Mouse (Mus musculus) intestine, embryonic 14.5 days (tissue): ENCODE data around the gene Prm3. TPM values are rescaled to one million over a fixed set of nuclear protein-coding genes. Genes with fewer than 3 reads are reported as not detected.
A peak's percentile ranks its signal among the peaks of the same experiment; 100 is the strongest.

Source experiments
- ATAC-seq: fragments of 200-750 bp; cut with Nextera tagmentation; replicated peaks from 2 replicates; pipeline ENCODE4 v1.8.0; 2017; ENCODE audit warnings: low read depth, moderate number of reproducible peaks, moderate TSS enrichment, moderate library complexity; ENCODE audit not compliant: low FRiP score, low TSS enrichment
- DNase-seq: peaks from one replicate; pipeline ENCODE4 v3.0.0-alpha.2; 2018; ENCODE audit warnings: low spot score
- H3K27ac ChIP-seq: fragments of 300-500 bp; sonication (generic); 2 replicates; pipeline ENCODE4 v1.5.1; 2014; ENCODE audit warnings: low read depth, mild to moderate bottlenecking, control low read depth
- H3K27me3 ChIP-seq: fragments of 300-500 bp; sonication (generic); replicated peaks from 2 replicates; pipeline ENCODE4 v1.6.1; 2014; ENCODE audit warnings: low read length, control low read depth; ENCODE audit not compliant: control insufficient read depth, insufficient read depth
- H3K36me3 ChIP-seq: fragments of 300-500 bp; sonication (generic); 2 replicates; pipeline ENCODE4 v1.6.1; 2014; ENCODE audit warnings: low read length, control low read depth; ENCODE audit not compliant: control insufficient read depth, insufficient read depth
- H3K4me1 ChIP-seq: fragments of 300-500 bp; sonication (generic); replicated peaks from 2 replicates; pipeline ENCODE4 v1.6.1; 2014; ENCODE audit warnings: low read length, control low read depth, mixed read lengths; ENCODE audit not compliant: control insufficient read depth, insufficient read depth
- H3K4me2 ChIP-seq: fragments of 300-500 bp; sonication (generic); 2 replicates; pipeline ENCODE4 v1.6.1; 2014; ENCODE audit warnings: low read length
- H3K4me3 ChIP-seq: fragments of 300-500 bp; sonication (generic); 2 replicates; pipeline ENCODE4 v1.5.1; 2014; ENCODE audit warnings: low read depth, low read length, control low read depth, mixed read lengths
- H3K9ac ChIP-seq: fragments of 300-500 bp; sonication (generic); 2 replicates; pipeline ENCODE4 v1.6.1; 2014; ENCODE audit warnings: mild to moderate bottlenecking, low read length
- H3K9me3 ChIP-seq: fragments of 300-500 bp; sonication (generic); 2 replicates; pipeline ENCODE4 v1.6.1; 2016; ENCODE audit warnings: low read length, control low read depth; ENCODE audit not compliant: control insufficient read depth
- WGBS: fragments of 180-500 bp; shearing (Covaris S2); extraction: QIAGEN DNeasy Blood & Tissue Kit; methylation state at CpG from one replicate; pipeline ENCODE4 v1.1.7; 2014; 5-methylcytosine and 5-hydroxymethylcytosine counted together
- polyA plus RNA-seq: library from polyadenylated mRNA; unstranded; fragments of >200 nt; fragmentation: Nextera tagmentation; extraction: Ambion mirVana; gene quantifications from 2 replicates; pipeline ENCODE4 v1.2.1, GENCODE M21; 2014

The Prm3 gene
- polyA plus RNA-seq: not detected in 2 replicates

- 77% methylated on average over 9 of the region's 9 CpGs for WGBS
These were observed at the start of gene Prm3 for GRCm38 (mm10) chr16:10790702-10791101. Prm3 (minus strand) TSS chr16:10790914.

GRCm38 (mm10) chr16:10840018-10840417 lies 49.3 kb upstream of the Prm3 start:
- Histone ChIP-seq H3K4me1 (peaks cover 27% of the 10 kb centered on the region), H3K9ac (no peak overlapping the region), H3K4me2 (no peak overlapping the region), H3K9me3 (no peaks in the 10 kb centered on the region), H3K36me3 (no peaks in the 10 kb centered on the region), H3K27me3 (no peaks in the 10 kb centered on the region), H3K27ac (no peak overlapping the region), H3K4me3 (no peak overlapping the region)
- ATAC-seq (no peak), DNase-seq (no peak)
- WGBS: 88% methylated on average over 12 of the region's 14 CpGs

More at GRCm38 (mm10) chr16:10790702-10791101, at the start of gene Prm3:
- Histone ChIP-seq H3K27ac (no peak within 1 kb of the TSS), H3K4me3 (no peak within 1 kb of the TSS), H3K9me3 (no peaks in the 10 kb centered on the region), H3K9ac (no peak within 1 kb of the TSS), H3K4me2 (no peak within 1 kb of the TSS), H3K36me3 (no peaks in the 10 kb centered on the region), H3K4me1 (peaks cover 4% of the 10 kb centered on the region; the same call in 1 of the 2 replicates), H3K27me3 (peaks cover 7% of the 10 kb centered on the region)
- ATAC-seq (no peak), DNase-seq (no peak)

GRCm38 (mm10) chr16:10838487-10839245 lies 48.0 kb upstream of the Prm3 start:
- Histone ChIP-seq H3K36me3 (no peaks in the 10 kb centered on the region), H3K27ac (peak overlapping the region; percentile 51), H3K9me3 (no peaks in the 10 kb centered on the region), H3K4me1 (peaks cover 22% of the 10 kb centered on the region), H3K9ac (no peak overlapping the region), H3K4me2 (no peak overlapping the region; the same call in 1 of the 2 replicates), H3K27me3 (no peaks in the 10 kb centered on the region), H3K4me3 (no peak overlapping the region)
- ATAC-seq (0 out of 2 replicates have a peak, but pooled peaks have one; percentile 13), DNase-seq (no peak)
- WGBS: 52% methylated on average over 10 of the region's 10 CpGs

- H3K4me2 ChIP-seq: no peak overlapping the region
- no peaks in the 10 kb centered on the region for H3K36me3 ChIP-seq
These were observed 47.2 kb upstream of the Prm3 start for GRCm38 (mm10) chr16:10837903-10838302.

GRCm38 (mm10) chr16:10837250-10837649 lies 46.5 kb upstream of the Prm3 start:
- no peak overlapping the region for H3K4me3 ChIP-seq
- H3K36me3 ChIP-seq: no peaks in the 10 kb centered on the region
- H3K4me2 ChIP-seq: no peak overlapping the region
- peaks cover 18% of the 10 kb centered on the region for H3K4me1 ChIP-seq
- H3K9ac ChIP-seq: no peak overlapping the region
- no peak overlapping the region for H3K27ac ChIP-seq
- no peak for DNase-seq
- ATAC-seq: no peak
- H3K27me3 ChIP-seq: no peaks in the 10 kb centered on the region
- no peaks in the 10 kb centered on the region for H3K9me3 ChIP-seq
- WGBS: 80% methylated on average over 3 of the region's 3 CpGs

More at GRCm38 (mm10) chr16:10837903-10838302, 47.2 kb upstream of the Prm3 start:
- Histone ChIP-seq H3K4me1 (peaks cover 18% of the 10 kb centered on the region), H3K4me3 (no peak overlapping the region), H3K27me3 (no peaks in the 10 kb centered on the region), H3K9ac (no peak overlapping the region), H3K27ac (peak overlapping the region; percentile 51; the same call in 1 of the 2 replicates), H3K9me3 (no peaks in the 10 kb centered on the region)
- no peak for ATAC-seq
- DNase-seq: no peak
- WGBS: 69% methylated on average over 1 of the region's 1 CpGs

- no peak for DNase-seq
- no peak overlapping the region for H3K9ac ChIP-seq
- H3K4me3 ChIP-seq: no peak overlapping the region
- no peaks in the 10 kb centered on the region for H3K9me3 ChIP-seq
- ATAC-seq: no peak
- H3K4me2 ChIP-seq: no peak overlapping the region
- no peaks in the 10 kb centered on the region for H3K27me3 ChIP-seq
- peaks cover 18% of the 10 kb centered on the region for H3K4me1 ChIP-seq
- H3K27ac ChIP-seq: no peak overlapping the region
- WGBS: 91% methylated on average over 3 of the region's 3 CpGs
- H3K36me3 ChIP-seq: no peaks in the 10 kb centered on the region
These were observed 45.7 kb upstream of the Prm3 start for GRCm38 (mm10) chr16:10836388-10836787.

DNA sequence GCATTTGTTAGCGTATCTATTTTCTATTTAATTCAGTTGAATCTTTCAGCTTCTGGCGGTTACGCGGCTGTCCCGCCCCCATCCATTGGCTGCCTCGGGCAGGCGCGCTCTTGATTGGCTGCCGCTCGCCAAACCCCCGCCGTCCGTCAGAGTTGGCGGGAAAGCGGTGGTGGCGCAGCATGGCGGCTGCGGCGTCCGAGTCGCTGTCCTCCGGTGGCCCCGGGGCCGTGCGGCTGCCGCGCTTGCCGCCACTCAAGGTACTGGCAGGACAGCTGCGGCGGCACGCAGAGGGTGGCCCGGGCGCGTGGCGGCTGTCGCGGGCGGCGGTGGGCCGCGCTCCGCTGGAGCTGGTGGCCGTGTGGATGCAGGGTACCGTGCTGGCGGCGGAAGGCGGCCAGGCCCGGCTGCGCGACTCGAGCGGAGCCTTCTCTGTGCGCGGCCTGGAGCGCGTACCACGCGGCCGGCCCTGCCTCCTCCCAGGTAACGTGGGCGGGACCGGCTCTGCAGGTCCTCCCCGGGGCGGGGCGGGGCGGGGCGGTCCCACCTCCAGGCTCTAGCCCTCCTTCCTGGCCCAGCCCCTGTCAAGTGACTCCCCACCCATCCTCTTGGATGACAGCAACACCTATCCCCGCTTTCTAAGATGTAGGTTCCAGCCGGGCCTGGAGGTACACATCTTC lies 44.3 kb upstream of the Prm3 start, which contains the start of gene Rmi2:
Gene Rmi2 (plus strand): TSS at position 149 of the 677 bp plus-strand sequence.
- peak within 1 kb of the TSS; percentile 73 for H3K9ac ChIP-seq
- H3K36me3 ChIP-seq: no peaks in the 10 kb centered on the region
- peaks cover 18% of the 10 kb centered on the region for H3K4me1 ChIP-seq
- DNase-seq (peak; percentile 90), ATAC-seq (peak; percentile 96)
- H3K27ac ChIP-seq: peak within 1 kb of the TSS; percentile 82
- H3K9me3 ChIP-seq: no peaks in the 10 kb centered on the region
- WGBS: under 1% methylated on average over 68 of the region's 69 CpGs
- peak within 1 kb of the TSS; percentile 46 for H3K4me3 ChIP-seq
- H3K4me2 ChIP-seq: peak within 1 kb of the TSS; percentile 64
- H3K27me3 ChIP-seq: no peaks in the 10 kb centered on the region

DNA sequence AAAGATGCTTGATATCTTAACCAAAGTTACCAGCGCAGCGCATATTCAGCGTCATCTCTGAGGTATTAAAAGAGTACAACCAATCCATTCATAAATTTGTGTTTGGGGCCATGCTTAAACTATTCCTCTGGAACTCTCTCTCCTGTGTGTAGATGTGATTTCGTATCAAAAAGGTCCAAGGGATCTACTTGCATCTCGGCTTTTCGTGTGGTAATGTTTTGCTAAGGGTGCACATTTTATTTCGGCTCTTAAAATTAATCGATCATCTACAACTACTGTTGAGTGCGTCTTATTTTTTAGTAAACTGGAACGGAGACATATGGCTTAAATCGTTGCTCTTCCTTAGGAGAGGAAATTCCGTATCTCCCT lies 43.8 kb upstream of the Prm3 start:
- 8% methylated on average over 12 of the region's 12 CpGs for WGBS
- Histone ChIP-seq H3K9ac (peak overlapping the region; percentile 73), H3K9me3 (no peaks in the 10 kb centered on the region), H3K4me1 (peaks cover 18% of the 10 kb centered on the region), H3K4me2 (peak overlapping the region; percentile 64), H3K4me3 (peak overlapping the region; percentile 46), H3K27me3 (no peaks in the 10 kb centered on the region), H3K27ac (peak overlapping the region; percentile 82; the same call in 1 of the 2 replicates), H3K36me3 (no peaks in the 10 kb centered on the region)
- ATAC-seq: no peak
- no peak for DNase-seq
